Mouse (Mus musculus) neural tube, embryonic 13.5 days (tissue): ENCODE measurements at regions not wholly inside any gene's neighbourhood (a gene's known extent, or its start where the extent isn't known, plus 50 kb on each side); places are given as distances from the start of the nearest gene placed in this dataset.

Experiments
- ATAC-seq: fragments of 200-750 bp; cut with Nextera tagmentation; 2 replicates; pipeline ENCODE4 v1.8.0; 2017; ENCODE audit warnings: low read depth, mild to moderate bottlenecking, moderate TSS enrichment, moderate library complexity
- H3K27ac ChIP-seq: fragments of 300-500 bp; sonication (generic); replicated peaks from 2 replicates; pipeline ENCODE4 v1.5.1; 2015; ENCODE audit warnings: moderate library complexity, mild to moderate bottlenecking, inconsistent platforms
- H3K27me3 ChIP-seq: fragments of 300-500 bp; sonication (generic); 2 replicates; pipeline ENCODE4 v1.6.1; 2015; ENCODE audit warnings: mild to moderate bottlenecking, inconsistent platforms
- H3K36me3 ChIP-seq: fragments of 300-500 bp; sonication (generic); 2 replicates; pipeline ENCODE4 v1.6.1; 2015; ENCODE audit warnings: mild to moderate bottlenecking, inconsistent platforms
- H3K4me1 ChIP-seq: fragments of 300-500 bp; sonication (generic); replicated peaks from 2 replicates; pipeline ENCODE4 v1.6.1; 2015; ENCODE audit warnings: inconsistent platforms
- H3K4me2 ChIP-seq: fragments of 300-500 bp; sonication (generic); 2 replicates; pipeline ENCODE4 v1.6.1; 2015; ENCODE audit warnings: inconsistent platforms, mild to moderate bottlenecking, moderate library complexity
- H3K4me3 ChIP-seq: fragments of 300-500 bp; sonication (generic); 2 replicates; pipeline ENCODE4 v1.5.1; 2015; ENCODE audit warnings: mild to moderate bottlenecking, inconsistent platforms
- H3K9ac ChIP-seq: fragments of 300-500 bp; sonication (generic); 2 replicates; pipeline ENCODE4 v1.6.1; 2015; ENCODE audit warnings: moderate library complexity, mild to moderate bottlenecking, inconsistent platforms
- H3K9me3 ChIP-seq: fragments of 300-500 bp; sonication (generic); 2 replicates; pipeline ENCODE4 v1.6.1; 2016; ENCODE audit warnings: inconsistent platforms
- WGBS: fragments of 180-500 bp; shearing (Covaris S2); methylation state at CpG from one replicate; pipeline ENCODE4 v1.1.7; 2015; 5-methylcytosine and 5-hydroxymethylcytosine counted together

DNA sequence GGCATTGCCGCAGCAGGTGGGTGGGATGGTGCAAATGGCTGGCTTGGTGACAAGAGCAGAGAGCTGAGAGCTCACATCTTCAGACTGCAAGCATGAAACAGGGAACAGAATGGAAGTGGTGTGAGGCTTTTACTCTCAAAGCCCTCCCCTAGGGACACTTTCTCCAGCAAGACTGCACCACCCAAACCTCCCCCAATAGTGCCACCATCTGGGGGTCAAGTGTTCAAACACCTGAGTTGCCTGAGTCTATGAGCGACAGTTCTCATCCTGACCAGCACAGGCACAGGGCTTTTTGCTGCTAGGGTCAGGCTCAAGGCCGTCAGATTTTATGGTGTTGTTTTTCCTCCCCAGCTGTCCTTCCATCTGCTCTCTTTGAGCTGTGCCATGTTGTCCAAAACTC lies 337.9 kb upstream of the Eif4g2 start:
- H3K4me2 ChIP-seq, result no peak overlapping the region
- no peak overlapping the region for H3K4me3 ChIP-seq
- no peak for ATAC-seq
- 89% methylated on average over 3 of the region's 3 CpGs for WGBS
- H3K9me3 ChIP-seq, result no peaks in the 10 kb centered on the region
- H3K36me3 ChIP-seq, result no peaks in the 10 kb centered on the region
- H3K9ac ChIP-seq, result no peak overlapping the region
- H3K27ac ChIP-seq, result no peak overlapping the region
- H3K27me3 ChIP-seq, result peaks cover under 1% of the 10 kb centered on the region; the same call in 1 of the 2 replicates
- no peaks in the 10 kb centered on the region for H3K4me1 ChIP-seq

DNA sequence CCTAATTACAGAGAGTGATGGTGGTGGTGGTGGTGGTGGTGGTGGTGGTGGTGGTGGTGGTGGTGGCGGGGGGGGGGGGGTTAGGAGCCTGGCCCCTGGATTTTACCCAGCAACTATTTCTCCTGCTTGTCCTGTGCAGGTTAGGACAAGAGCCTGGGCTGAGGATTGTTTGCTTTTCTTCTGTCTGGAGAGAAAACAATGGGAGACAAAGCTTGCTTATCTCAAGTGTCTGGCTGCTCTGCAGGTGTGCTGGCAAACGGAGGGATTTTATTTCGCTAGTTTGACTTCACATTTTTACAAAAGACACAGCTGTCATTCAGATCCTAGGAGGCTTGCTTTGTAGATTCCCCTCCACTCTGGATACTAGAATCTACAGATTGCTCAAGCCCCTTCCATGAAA lies 334.9 kb upstream of the Eif4g2 start:
- H3K4me1 ChIP-seq, result peaks cover 6% of the 10 kb centered on the region
- no peaks in the 10 kb centered on the region for H3K9me3 ChIP-seq
- ATAC-seq, result no peak
- H3K4me3 ChIP-seq, result no peak overlapping the region
- H3K9ac ChIP-seq, result no peak overlapping the region
- 41% methylated on average over 3 of the region's 3 CpGs for WGBS
- H3K27me3 ChIP-seq, result peaks cover 4% of the 10 kb centered on the region; the same call in 1 of the 2 replicates
- H3K4me2 ChIP-seq, result no peak overlapping the region
- H3K36me3 ChIP-seq, result no peaks in the 10 kb centered on the region
- no peak overlapping the region for H3K27ac ChIP-seq

DNA sequence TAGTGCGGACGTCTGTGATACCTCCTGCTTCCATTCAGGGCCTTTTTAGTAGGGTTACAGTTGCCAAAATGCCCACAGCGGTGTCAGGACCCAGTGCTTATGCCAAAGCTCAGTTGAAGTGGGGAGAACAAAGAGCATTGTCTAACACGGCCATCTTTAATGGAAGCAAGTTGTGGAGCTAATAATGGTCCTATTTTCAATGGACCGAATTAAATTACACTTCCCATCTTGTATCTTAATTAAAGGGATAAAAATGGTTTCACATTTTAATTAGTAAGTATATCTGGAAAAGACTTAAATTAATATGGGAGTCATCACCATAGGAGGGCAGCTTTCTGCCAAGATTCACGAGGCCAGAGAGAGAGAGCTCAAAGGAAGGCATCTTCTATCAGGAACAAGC lies 333.2 kb upstream of the Eif4g2 start:
- no peaks in the 10 kb centered on the region for H3K36me3 ChIP-seq
- H3K4me2 ChIP-seq, result no peak overlapping the region
- peaks cover 4% of the 10 kb centered on the region; the same call in 1 of the 2 replicates for H3K27me3 ChIP-seq
- no peaks in the 10 kb centered on the region for H3K9me3 ChIP-seq
- ATAC-seq, result no peak
- H3K4me1 ChIP-seq, result peaks cover 10% of the 10 kb centered on the region
- H3K27ac ChIP-seq, result no peak overlapping the region
- no peak overlapping the region for H3K4me3 ChIP-seq
- WGBS, result 64% methylated on average over 6 of the region's 6 CpGs
- no peak overlapping the region for H3K9ac ChIP-seq

DNA sequence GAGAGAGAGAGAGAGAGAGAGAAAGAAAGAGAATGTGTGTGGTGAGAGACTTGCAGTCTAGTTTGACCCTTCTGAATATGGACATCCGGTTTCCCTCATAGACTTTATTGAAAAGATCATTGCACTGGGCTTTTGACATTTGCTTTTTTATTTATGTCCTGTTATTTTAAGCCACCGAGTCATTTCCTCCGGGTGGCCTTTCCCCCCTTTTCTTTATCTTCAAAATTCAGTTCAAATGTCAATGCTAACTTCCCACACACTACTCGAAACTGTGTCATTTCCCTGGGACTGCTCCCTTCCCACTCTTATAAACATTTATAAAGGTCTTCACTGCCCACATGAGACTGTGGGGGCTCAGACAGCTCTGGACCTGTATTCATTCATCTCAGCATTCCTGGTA lies 330.9 kb upstream of the Eif4g2 start:
- H3K9me3 ChIP-seq, result no peaks in the 10 kb centered on the region
- H3K9ac ChIP-seq, result no peak overlapping the region
- H3K36me3 ChIP-seq, result no peaks in the 10 kb centered on the region
- 71% methylated on average over 4 of the region's 4 CpGs for WGBS
- ATAC-seq, result no peak
- H3K27ac ChIP-seq, result no peak overlapping the region
- no peak overlapping the region for H3K4me2 ChIP-seq
- H3K27me3 ChIP-seq, result peaks cover 4% of the 10 kb centered on the region; the same call in 1 of the 2 replicates
- peaks cover 10% of the 10 kb centered on the region for H3K4me1 ChIP-seq
- no peak overlapping the region for H3K4me3 ChIP-seq

DNA sequence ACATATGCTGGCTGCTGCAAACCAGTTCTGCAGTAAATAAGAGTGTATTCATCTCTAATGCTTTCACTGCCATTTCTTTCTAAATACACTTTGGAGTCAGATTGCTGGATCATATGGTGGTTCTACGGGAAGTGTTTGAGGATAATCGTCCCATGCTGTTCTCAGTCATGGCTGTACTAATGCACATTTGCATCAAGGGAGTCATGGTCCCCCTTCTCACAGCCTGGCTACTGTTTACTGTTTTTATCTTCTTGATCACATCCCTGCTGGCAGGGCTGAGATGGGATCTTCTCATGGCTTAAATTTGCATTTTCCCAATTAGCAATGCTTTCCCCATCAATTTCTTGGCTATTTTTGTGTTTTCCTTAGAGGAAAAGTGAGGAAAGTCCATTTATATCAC lies 330.1 kb upstream of the Eif4g2 start:
- H3K36me3 ChIP-seq, result no peaks in the 10 kb centered on the region
- H3K9ac ChIP-seq, result no peak overlapping the region
- H3K4me1 ChIP-seq, result peaks cover 10% of the 10 kb centered on the region
- no peak overlapping the region for H3K4me2 ChIP-seq
- 39% methylated on average over 2 of the region's 2 CpGs for WGBS
- no peaks in the 10 kb centered on the region for H3K9me3 ChIP-seq
- no peak for ATAC-seq
- no peak overlapping the region for H3K27ac ChIP-seq
- peaks cover 4% of the 10 kb centered on the region; the same call in 1 of the 2 replicates for H3K27me3 ChIP-seq
- H3K4me3 ChIP-seq, result no peak overlapping the region

DNA sequence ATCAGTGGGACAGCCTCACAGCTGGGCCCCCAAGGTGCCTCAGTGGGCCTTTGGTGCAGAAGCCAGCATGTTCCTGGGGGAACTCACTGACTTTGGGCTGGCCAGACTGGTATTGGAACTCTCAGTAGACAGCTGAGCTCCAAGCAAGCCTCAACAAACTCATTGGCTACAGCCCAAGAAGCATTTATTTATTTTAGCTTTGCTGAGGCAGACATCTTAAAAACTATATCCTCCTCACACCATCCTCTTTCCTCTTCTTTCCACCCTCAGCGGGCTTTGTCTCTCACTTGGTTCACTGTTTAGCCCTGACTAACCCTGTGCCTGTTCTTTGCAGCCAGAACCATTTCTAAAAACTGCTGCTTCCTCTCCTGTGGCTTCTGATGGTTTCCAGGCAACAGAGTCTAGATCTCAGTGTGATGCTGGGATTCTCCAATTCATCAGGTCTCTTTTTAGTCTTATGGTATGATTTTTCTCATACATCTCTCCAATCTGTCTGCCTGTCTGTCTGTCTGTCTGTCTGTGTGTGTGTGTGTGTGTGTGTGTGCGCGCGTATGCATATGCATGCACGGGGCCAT lies 328.6 kb upstream of the Eif4g2 start:
- H3K4me1 ChIP-seq, result peaks cover 10% of the 10 kb centered on the region
- 86% methylated on average over 5 of the region's 5 CpGs for WGBS
- H3K27me3 ChIP-seq, result peaks cover 4% of the 10 kb centered on the region; the same call in 1 of the 2 replicates
- H3K9ac ChIP-seq, result no peak overlapping the region
- ATAC-seq, result no peak
- H3K27ac ChIP-seq, result no peak overlapping the region
- no peaks in the 10 kb centered on the region for H3K9me3 ChIP-seq
- no peak overlapping the region for H3K4me2 ChIP-seq
- H3K36me3 ChIP-seq, result no peaks in the 10 kb centered on the region
- no peak overlapping the region for H3K4me3 ChIP-seq

DNA sequence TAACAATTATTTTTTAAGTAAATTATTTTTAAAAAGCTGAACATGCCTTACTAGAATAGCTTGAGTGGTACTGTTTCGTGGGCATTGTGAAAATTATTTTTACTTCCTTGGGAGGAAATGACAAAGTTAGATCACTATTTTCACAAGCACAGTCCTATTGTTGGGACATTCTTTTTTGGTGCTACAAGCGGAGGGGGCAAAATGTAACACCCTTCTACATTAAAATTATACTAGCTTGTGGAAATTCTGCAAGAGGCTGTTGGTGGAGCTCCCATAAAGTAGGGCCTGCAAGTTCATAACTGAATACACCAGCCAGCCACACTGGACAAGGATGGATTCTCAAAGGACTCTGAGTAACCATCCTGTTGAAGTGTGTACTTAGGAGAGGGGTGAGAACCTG lies 313.1 kb upstream of the Eif4g2 start:
- H3K9me3 ChIP-seq, result no peaks in the 10 kb centered on the region
- H3K4me1 ChIP-seq, result peaks cover 14% of the 10 kb centered on the region
- no peak overlapping the region for H3K4me2 ChIP-seq
- no peak overlapping the region for H3K4me3 ChIP-seq
- ATAC-seq, result no peak
- peaks cover 24% of the 10 kb centered on the region for H3K27me3 ChIP-seq
- H3K27ac ChIP-seq, result no peak overlapping the region
- H3K36me3 ChIP-seq, result no peaks in the 10 kb centered on the region
- no peak overlapping the region for H3K9ac ChIP-seq
- 84% methylated on average over 2 of the region's 2 CpGs for WGBS

DNA sequence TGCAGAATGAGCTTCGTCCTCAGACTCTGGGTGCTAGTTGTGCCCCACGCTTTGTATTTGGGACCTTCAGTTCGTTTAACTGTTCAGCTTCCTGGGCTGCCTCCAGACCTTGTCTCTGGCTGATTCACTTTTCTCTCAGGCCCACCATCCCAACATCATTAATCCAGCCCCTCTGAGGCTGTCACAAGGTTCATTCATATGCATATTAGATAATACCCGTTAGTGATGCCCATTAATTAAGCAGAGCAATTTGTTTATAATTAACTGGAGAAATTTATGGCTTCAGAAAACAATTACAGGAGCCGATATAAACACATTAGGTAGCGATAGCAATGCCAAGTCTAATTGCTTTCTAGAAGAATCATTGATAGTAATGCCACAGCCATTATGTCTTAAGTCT lies 312.3 kb upstream of the Eif4g2 start:
- Histone ChIP-seq H3K9ac (no peak overlapping the region), H3K4me1 (peaks cover 14% of the 10 kb centered on the region), H3K9me3 (no peaks in the 10 kb centered on the region), H3K36me3 (no peaks in the 10 kb centered on the region), H3K4me3 (no peak overlapping the region), H3K4me2 (no peak overlapping the region), H3K27ac (no peak overlapping the region), H3K27me3 (peaks cover 24% of the 10 kb centered on the region)
- 24% methylated on average over 6 of the region's 6 CpGs for WGBS
- peak; percentile 75 for ATAC-seq

DNA sequence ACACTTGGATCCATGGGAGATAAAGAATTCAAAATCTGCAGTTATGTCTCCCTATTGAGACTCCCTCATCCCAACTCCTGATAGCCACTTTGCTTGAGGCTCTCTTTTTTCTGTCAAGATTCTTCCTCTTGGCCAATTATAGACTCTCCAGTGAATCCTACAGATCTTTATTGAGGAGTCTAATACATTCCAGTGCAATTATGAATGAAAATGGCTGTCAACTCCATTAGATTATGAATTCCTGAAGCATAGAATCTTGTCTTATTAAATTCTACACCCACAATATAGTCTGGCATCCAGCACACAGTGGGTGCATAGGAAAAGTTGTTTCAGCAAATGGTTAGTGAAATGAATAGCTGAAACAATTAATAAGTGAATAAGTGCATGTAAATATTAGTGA lies 311.0 kb upstream of the Eif4g2 start:
- ATAC-seq, result no peak
- no peak overlapping the region for H3K9ac ChIP-seq
- no peak overlapping the region for H3K27ac ChIP-seq
- no peak overlapping the region for H3K4me3 ChIP-seq
- no peak overlapping the region for H3K4me2 ChIP-seq
- no peaks in the 10 kb centered on the region for H3K36me3 ChIP-seq
- no peaks in the 10 kb centered on the region for H3K9me3 ChIP-seq
- H3K4me1 ChIP-seq, result peaks cover 14% of the 10 kb centered on the region
- H3K27me3 ChIP-seq, result peaks cover 24% of the 10 kb centered on the region

DNA sequence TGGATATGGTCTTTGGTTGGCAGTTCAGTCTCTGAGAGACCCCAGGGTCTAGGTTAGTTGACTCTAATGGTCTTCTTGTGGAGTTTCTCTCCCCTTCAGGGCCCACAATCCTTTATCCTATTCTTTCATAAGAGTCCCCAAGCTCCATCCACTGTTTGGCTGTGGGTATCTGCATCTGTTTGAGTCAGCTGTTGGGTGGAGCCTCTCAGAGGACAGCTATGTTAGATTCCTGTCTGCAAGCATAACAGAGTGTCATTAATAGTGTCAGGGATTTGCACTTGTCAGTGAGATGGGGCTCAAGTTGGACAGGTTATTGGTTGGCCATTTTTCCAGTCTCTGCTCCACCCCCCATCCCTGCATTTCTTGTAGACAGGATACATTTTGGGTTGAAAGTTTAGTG lies 306.9 kb upstream of the Eif4g2 start:
- H3K27ac ChIP-seq, result no peak overlapping the region
- ATAC-seq, result no peak
- no peaks in the 10 kb centered on the region for H3K36me3 ChIP-seq
- peaks cover 14% of the 10 kb centered on the region; the same call in 1 of the 2 replicates for H3K27me3 ChIP-seq
- H3K4me3 ChIP-seq, result no peak overlapping the region
- no peaks in the 10 kb centered on the region for H3K9me3 ChIP-seq
- peaks cover 2% of the 10 kb centered on the region; the same call in 1 of the 2 replicates for H3K4me1 ChIP-seq
- no peak overlapping the region for H3K9ac ChIP-seq
- no peak overlapping the region for H3K4me2 ChIP-seq

DNA sequence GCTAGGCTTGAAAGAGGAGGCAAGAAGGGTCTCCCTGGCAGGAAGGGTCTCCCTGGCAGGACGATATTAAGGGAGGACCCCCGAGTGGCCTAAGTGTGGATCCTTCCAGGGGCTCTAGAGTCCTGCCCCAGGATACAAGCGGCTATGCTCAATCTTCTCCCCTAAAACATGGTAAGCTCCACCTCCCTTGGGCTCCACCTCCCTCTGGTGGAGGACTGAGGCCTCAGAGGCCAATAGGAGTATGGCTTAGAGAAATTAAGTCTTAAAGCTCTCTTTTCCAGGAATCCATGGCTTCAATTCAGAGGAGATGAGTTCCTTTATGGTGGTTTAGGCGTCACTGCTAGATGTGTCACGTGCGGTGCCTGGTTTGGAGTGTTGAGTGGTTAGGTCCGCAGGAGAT lies 291.7 kb upstream of the Eif4g2 start:
- ATAC-seq, result no peak
- Histone ChIP-seq H3K4me2 (no peak overlapping the region), H3K36me3 (no peaks in the 10 kb centered on the region), H3K9ac (no peak overlapping the region), H3K27me3 (no peaks in the 10 kb centered on the region), H3K9me3 (no peaks in the 10 kb centered on the region), H3K4me1 (peaks cover 23% of the 10 kb centered on the region), H3K4me3 (no peak overlapping the region), H3K27ac (no peak overlapping the region)
- WGBS, result 72% methylated on average over 7 of the region's 7 CpGs

DNA sequence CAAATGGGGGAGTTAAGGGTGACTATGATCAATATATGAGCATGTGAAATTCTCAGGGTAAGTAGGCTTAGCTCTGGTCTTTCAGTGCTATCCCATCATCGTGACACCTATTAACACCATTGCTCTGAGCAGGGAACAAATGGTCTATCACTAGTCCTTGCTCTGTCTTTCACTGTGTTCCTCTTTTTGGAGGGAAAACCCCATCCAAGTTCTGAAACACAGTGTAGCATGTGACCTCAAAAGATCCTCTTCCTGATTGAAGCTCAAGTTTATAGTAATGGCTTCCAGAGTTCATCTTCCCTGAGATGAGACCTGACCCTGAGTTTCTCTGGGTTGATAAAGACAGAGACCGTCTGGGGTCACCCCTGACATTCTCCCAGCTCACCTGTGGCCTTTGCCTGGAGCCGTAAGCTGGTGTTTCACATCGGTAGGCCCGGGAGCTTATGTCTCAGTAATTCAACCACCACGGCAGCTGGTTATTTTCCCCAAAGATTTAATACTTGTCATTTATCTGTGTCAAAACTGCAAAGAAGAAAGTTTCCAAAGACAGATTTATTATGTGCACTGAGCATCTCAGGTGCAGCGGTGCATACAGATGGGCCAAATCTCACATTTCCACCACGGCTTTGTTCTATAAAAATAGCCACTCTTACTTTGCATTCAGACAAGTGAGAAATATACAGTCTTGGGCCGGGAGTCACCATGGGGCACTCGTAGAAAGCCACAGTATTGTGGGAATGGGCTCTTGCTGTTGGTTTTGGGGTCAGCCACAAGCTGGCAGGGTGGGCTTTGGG lies 290.7 kb upstream of the Eif4g2 start:
- no peak overlapping the region for H3K9ac ChIP-seq

More for the DNA sequence above, 290.7 kb upstream of the Eif4g2 start:
- H3K27ac ChIP-seq, result no peak overlapping the region; the same call in 1 of the 2 replicates
- no peak overlapping the region for H3K4me3 ChIP-seq
- peak; percentile 47; the same call in 1 of the 2 replicates for ATAC-seq
- H3K36me3 ChIP-seq, result no peaks in the 10 kb centered on the region
- no peaks in the 10 kb centered on the region for H3K9me3 ChIP-seq
- peaks cover 23% of the 10 kb centered on the region for H3K4me1 ChIP-seq
- no peaks in the 10 kb centered on the region for H3K27me3 ChIP-seq
- H3K4me2 ChIP-seq, result no peak overlapping the region
- 31% methylated on average over 10 of the region's 10 CpGs for WGBS
